Mouse (Mus musculus): ENCODE results near the gene Ssrp1.

Gene Ssrp1

GRCm38 (mm10) chr2:85036507-85037046, 457 bp upstream of the Ssrp1 start:
- DNase-seq (ENCODE audit: low spot score in 2 of 2): no peak

GRCm38 (mm10) chr2:85038336-85038735, 1.3 kb downstream of the Ssrp1 start:
- no peak for DNase-seq (ENCODE audit: low spot score in 2 of 2)

GRCm38 (mm10) chr2:85043623-85044022, 6.6 kb downstream of the Ssrp1 start:
- no peak for DNase-seq (ENCODE audit: low spot score in 2 of 2)

GRCm38 (mm10) chr2:85046222-85046621, 9.2 kb downstream of the Ssrp1 start:
- no peak for DNase-seq (ENCODE audit: low spot score in 2 of 2)

GRCm38 (mm10) chr2:85047081-85047480, 10.0 kb downstream of the Ssrp1 start:
- DNase-seq (ENCODE audit: low spot score in 2 of 2): no peak

- peak; percentile 97 to 99 for DNase-seq (ENCODE audit: low spot score in 2 of 2)
Measured at GRCm38 (mm10) chr2:85047596-85048167, 10.6 kb downstream of the Ssrp1 start, which contains the start of gene Tnks1bp1. Gene Tnks1bp1, plus strand, starts transcription at chr2:85048022.

- DNase-seq (ENCODE audit: low spot score in 2 of 2): peak; percentile 49 to 71
Measured at GRCm38 (mm10) chr2:85048168-85048751, 11.2 kb downstream of the Ssrp1 start.

DNA sequence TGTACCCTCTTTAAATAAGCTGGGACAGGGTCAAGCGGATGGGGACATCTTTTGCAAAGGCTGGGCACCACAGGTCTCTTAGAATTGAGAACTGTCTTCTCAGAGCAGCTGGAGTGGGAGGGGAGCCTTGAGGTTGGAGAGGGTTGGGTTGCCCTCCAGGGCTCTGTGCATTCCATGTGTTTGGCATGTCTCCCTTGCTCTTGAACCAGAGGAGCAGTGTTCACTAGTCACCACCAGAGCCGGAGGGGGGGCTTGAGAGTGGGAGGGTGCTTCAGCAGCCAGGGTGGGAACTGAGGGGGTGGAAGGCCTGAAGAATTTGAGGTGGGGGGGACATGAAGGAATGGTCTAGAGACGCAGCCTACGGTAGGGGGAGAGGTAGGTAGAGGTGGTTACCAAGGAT, 12.2 kb downstream of the Ssrp1 start:
- DNase-seq (ENCODE audit: low spot score in 2 of 2): no peak

DNA sequence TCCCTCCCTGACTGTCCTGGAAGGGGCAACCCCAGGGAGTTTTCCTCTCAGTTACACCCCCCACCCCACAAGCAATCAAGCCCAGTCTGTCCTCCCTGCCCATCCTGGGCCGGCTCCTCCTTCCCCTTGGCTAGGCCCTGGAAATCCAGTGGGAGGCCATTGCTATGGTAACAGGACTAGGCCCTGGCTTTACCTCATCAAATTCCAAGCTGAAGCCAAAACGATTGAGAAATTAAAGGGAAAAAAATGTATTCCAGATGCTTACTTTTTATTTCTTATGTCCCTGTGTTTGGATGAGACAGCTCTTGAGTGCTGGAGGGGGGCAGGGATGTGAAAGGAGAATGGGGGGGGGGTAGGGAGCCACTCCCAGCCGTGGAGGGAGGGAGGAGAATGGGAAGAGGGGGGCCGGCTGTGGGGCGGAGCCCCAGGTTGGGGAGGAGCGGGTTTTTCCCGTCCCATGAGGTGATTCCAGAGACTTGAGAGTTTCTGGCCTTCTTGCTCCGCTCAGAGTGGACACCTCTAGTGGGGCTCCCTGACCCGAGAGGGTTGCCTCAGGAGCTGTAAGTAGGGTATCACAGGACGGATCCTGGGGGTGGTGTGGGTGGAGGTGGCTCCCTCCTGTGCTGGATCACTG, 13.1 kb downstream of the Ssrp1 start:
- DNase-seq (ENCODE audit: low spot score in 2 of 2): peak; percentile 63 to 72

GRCm38 (mm10) chr2:85050746-85051145, 13.7 kb downstream of the Ssrp1 start:
- peak; percentile 59 to 64 for DNase-seq (ENCODE audit: low spot score in 2 of 2)

GRCm38 (mm10) chr2:85053192-85053816, 16.3 kb downstream of the Ssrp1 start:
- DNase-seq (ENCODE audit: low spot score in 2 of 2): no peak

GRCm38 (mm10) chr2:85056711-85057110, 19.7 kb downstream of the Ssrp1 start:
- no peak for DNase-seq (ENCODE audit: low spot score in 2 of 2)

GRCm38 (mm10) chr2:85059677-85060076, 22.6 kb downstream of the Ssrp1 start:
- no peak for DNase-seq (ENCODE audit: low spot score in 2 of 2)

DNA sequence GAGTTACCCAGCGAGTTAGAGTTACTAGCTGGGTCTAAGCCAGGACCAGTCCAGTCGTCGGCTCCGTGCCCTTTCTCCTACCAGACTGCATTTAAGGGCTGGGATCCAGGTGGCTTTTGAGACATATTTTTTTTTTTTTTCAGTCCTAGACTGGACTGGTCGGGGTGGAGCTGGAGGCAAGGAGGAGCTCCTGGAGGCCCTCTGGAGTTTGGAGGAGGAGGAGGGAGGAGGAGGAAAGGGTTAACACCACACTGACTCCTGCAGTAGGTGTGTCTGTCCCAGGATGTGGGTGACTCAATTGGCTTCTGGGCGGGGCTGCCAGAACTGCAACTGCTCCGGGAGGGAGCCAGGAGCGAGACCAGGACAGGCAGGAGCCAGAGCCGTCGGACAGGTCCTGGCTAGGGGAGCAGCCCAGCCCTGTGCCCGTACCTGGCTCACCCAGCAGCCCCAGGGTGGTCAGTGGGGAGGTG, 23.6 kb downstream of the Ssrp1 start:
- DNase-seq (ENCODE audit: low spot score in 2 of 2): peak; percentile 66 to 83

GRCm38 (mm10) chr2:85061107-85061541, 24.1 kb downstream of the Ssrp1 start:
- DNase-seq (ENCODE audit: low spot score in 2 of 2): peak in 1 of 2 experiments; percentile 33

GRCm38 (mm10) chr2:85065141-85065875, 28.3 kb downstream of the Ssrp1 start:
- DNase-seq (ENCODE audit: low spot score in 2 of 2): no peak

DNA sequence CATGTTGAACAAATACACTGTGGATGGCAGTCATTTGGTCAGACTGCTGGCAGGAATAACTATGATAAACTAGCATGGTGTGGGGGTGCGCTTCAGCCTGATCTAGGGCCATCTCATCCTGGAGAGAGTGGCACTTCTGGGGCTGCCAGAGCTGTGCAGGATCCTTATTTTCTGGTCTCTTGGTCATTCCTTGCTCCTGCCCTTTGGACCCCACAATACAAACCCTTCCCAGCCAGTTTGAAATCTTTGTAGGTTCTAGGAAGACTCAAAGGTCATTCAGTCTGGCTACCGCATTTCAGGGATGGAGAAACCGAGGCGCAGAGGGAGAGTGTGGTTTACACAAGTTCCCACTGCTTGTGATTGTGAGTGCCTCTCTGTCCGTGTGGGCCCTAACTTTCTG, 29.9 kb downstream of the Ssrp1 start:
- DNase-seq (ENCODE audit: low spot score in 2 of 2): no peak

DNA sequence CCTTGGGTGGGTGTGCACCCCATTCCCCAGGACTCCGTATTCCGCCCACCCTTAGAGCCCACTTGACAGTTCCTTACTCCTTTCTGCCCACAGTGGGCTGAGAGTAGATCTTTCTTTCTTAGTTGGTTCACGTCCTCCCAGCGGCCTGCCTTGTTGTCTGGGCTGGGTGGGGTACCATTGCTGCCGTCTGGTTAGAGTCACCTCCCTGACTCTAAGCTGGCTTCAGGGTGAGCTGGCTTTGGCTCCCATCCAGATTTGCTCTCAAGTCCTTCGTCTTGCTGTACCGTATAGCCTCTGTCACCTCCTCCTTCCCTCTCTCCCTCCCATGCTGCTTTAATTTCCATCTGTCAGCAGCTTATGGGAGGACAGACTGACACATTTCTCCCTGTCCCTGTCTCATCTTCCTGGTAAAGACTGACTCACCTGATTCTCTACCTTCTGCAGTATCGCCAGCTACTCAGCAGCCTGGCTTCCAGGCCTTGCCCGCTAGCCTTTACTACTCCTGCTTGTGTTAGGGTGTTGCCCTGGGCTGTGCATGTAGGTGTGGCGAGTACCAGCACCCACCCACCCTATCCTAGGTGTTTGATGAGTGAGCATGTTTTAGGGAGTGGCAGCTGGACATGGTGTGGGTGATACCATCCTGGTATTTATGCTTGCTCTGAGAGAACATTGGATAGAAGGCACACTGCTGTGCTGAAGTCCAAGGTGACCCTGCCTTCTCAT, 31.0 kb downstream of the Ssrp1 start:
- no peak for DNase-seq (ENCODE audit: low spot score in 2 of 2)

DNA sequence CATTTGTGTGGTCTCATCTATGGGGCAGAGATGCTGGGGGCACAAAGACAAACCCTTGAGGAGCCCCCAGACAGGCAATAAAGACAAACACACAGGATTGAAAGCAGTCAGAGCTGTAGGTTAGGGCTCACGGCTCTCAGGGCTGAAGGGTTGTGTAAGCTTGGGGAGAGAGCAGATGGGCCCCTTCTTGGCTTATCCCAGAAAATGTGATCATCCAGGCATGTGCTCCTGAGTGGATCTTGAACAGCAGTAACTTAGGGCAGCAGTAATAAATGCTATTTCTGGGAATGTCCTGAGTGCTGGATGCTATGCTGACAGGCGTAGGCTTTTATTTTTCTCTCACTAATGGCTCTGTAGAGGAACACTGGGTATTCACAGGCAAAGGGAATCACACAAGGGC, 31.6 kb downstream of the Ssrp1 start:
- no peak for DNase-seq (ENCODE audit: low spot score in 2 of 2)

DNA sequence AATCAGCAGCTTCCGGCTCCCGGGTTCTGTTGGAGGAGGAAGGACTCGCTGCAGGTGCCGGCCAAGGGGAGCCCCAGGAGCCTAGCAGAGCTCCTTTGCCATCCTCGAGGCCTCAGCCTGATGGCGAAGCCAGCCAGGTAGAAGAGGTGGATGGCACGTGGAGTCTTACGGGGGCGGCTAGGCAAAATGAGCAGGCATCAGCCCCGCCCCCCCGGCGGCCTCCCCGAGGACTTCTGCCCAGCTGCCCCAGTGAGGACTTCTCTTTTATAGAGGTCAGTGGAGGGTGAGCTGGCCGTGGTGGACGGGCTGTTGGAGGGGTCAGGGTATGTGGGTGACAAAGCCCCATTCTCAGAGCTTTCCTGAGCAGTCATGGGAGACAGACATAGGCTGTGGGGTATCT, 33.1 kb downstream of the Ssrp1 start:
- no peak for DNase-seq (ENCODE audit: low spot score in 2 of 2)

DNA sequence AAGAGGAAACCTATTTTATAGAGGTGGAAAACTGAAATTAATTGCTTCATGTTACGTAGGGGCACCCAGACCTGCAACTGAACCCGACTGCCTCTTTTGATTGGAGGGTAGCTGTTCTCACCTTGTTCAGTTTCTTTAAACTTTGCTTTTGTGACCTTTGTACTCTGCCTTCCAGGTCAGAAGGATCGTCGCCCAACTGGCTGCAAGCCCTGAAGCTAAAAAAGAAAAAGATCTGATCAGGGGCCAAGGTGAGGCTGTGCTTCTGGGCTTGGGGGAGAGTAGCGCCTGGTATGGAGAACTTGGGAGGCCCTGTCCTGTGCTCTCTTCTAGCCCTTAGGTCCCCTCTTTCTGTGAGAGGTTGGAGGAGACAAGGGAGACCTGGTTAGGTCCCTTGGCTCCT, 34.9 kb downstream of the Ssrp1 start:
- DNase-seq (ENCODE audit: low spot score in 2 of 2): no peak

All from urinary bladder, adult 18-20 months (tissue).